In genomic region chr4:155904318-155905102, GRCm38 (mm10) we compare ENCODE assay signal across 8 mouse cellular contexts. TPM values are rescaled to one million over a fixed set of nuclear protein-coding genes. Genes with fewer than 3 reads are reported as not detected.
DNase-seq lines count a peak whose midpoint lies in the region; TF ChIP-seq lines count a peak whose summit lies in the region.

No protein-coding gene starts in this region.

- no peak for TF ChIP-seq POLR2A in kidney, adult 2 months (IDR thresholded peaks at IDR 0.05; ENCODE audit: low read depth, low read length)
- no peak for TF ChIP-seq POLR2A in ES-Bruce4 (IDR thresholded peaks at IDR 0.05; ENCODE audit: insufficient read depth, low read length)
- TF ChIP-seq POLR2A in cortical plate, adult 2 months (IDR thresholded peaks at IDR 0.05; ENCODE audit: extremely low read depth, insufficient read depth, low read length), result no peak

- TF ChIP-seq EP300 in ES-Bruce4 (IDR thresholded peaks at IDR 0.05; ENCODE audit: insufficient read depth, low read depth, low read length), result no peak

- H3K4me1 ChIP-seq in kidney, adult 2 months (ENCODE audit: control insufficient read depth, insufficient read depth, low read length), result no peaks in the 10 kb centered on the region
- no peaks in the 10 kb centered on the region for H3K4me1 ChIP-seq in ES-Bruce4 (ENCODE audit: control insufficient read depth, insufficient read depth, low read length)
- no peaks in the 10 kb centered on the region for H3K4me1 ChIP-seq in cortical plate, adult 2 months (ENCODE audit: control insufficient read depth, insufficient read depth, low read length)
- no peaks in the 10 kb centered on the region for H3K4me1 ChIP-seq in midbrain, embryonic 10.5 days

- H3K27ac ChIP-seq in kidney, adult 2 months (ENCODE audit: insufficient read depth, low read depth, low read length), result no peak overlapping the region
- no peak overlapping the region for H3K27ac ChIP-seq in ES-Bruce4 (ENCODE audit: insufficient read depth, low read length)
- H3K27ac ChIP-seq in cortical plate, adult 2 months (ENCODE audit: insufficient read depth, low read length), result no peak overlapping the region
- no peak overlapping the region for H3K27ac ChIP-seq in midbrain, embryonic 10.5 days (replicated peaks)

- no peak overlapping the region for H3K4me3 ChIP-seq in kidney, adult 2 months (ENCODE audit: insufficient read depth, low read depth, low read length)
- no peak overlapping the region for H3K4me3 ChIP-seq in ES-Bruce4 (ENCODE audit: low read depth, low read length)
- no peak overlapping the region for H3K4me3 ChIP-seq in cortical plate, adult 2 months (ENCODE audit: insufficient read depth, low read length)
- H3K4me3 ChIP-seq in midbrain, embryonic 10.5 days, result no peak overlapping the region

- 94% methylated on average over 13 of the region's 13 CpGs for WGBS in kidney, adult 2 months
- whole genome bisulfite sequencing in midbrain, embryonic 10.5 days, result 90% methylated on average over 13 of the region's 13 CpGs

- H3K27me3 ChIP-seq in kidney, adult 2 months (replicated peaks; ENCODE audit: control insufficient read depth, insufficient read depth, low read length), result no peaks in the 10 kb centered on the region
- H3K27me3 ChIP-seq in ES-Bruce4 (ENCODE audit: control insufficient read depth, insufficient read depth, low read length, poor library complexity, severe bottlenecking), result no peaks in the 10 kb centered on the region
- H3K27me3 ChIP-seq in splenic B cell, adult 2 months (ENCODE audit: control insufficient read depth, insufficient read depth, low read length, poor library complexity, severe bottlenecking), result no peaks in the 10 kb centered on the region
- H3K27me3 ChIP-seq in midbrain, embryonic 10.5 days (ENCODE audit: low read depth, poor library complexity, severe bottlenecking), result no peaks in the 10 kb centered on the region

- peak; percentile 43; the same call in 1 of the 2 replicates for TF ChIP-seq CTCF in kidney, adult 2 months (conservative IDR thresholded peaks at IDR 0.05; ENCODE audit: insufficient read depth, insufficient read length, low read depth, low read length)
- TF ChIP-seq CTCF in ES-Bruce4 (IDR thresholded peaks at IDR 0.05; ENCODE audit: low read depth, low read length), result peak; percentile 60
- peak; percentile 33 for TF ChIP-seq CTCF in cortical plate, adult 2 months (IDR thresholded peaks at IDR 0.05; ENCODE audit: extremely low read depth, insufficient read depth, low read length)

- H3K9me3 ChIP-seq in ES-Bruce4 (replicated peaks; ENCODE audit: control insufficient read depth, insufficient read depth, low read length, poor library complexity, severe bottlenecking), result no peaks in the 10 kb centered on the region
- no peaks in the 10 kb centered on the region for H3K9me3 ChIP-seq in midbrain, embryonic 10.5 days (replicated peaks)

- no peak overlapping the region for H3K9ac ChIP-seq in ES-Bruce4 (ENCODE audit: low read depth, poor library complexity, severe bottlenecking)

- peak; percentile 5 for DNase-seq in kidney, adult 2 months
- no peak for DNase-seq in kidney, adult 18-20 months
- peak; percentile 74 for DNase-seq in 416B (ENCODE audit: low read depth)
- DNase-seq in left cerebral cortex, adult 18-20 months (ENCODE audit: low spot score in 2 of 2), result peak; percentile 3 to 16
- peak; percentile 32 for DNase-seq in splenic B cell, adult 2 months (ENCODE audit: low read depth, low spot score)
- no peak for DNase-seq in midbrain, embryonic 10.5 days (ENCODE audit: low spot score)

- H3K36me3 ChIP-seq in kidney, adult 2 months (ENCODE audit: control insufficient read depth, insufficient read depth, low read length), result no peaks in the 10 kb centered on the region
- no peaks in the 10 kb centered on the region for H3K36me3 ChIP-seq in ES-Bruce4 (ENCODE audit: control insufficient read depth, insufficient read depth, low read length, poor library complexity, severe bottlenecking)
- H3K36me3 ChIP-seq in splenic B cell, adult 2 months (ENCODE audit: control insufficient read depth, insufficient read depth, low read length, poor library complexity, severe bottlenecking), result peaks cover 2% of the 10 kb centered on the region
- peaks cover 76% of the 10 kb centered on the region for H3K36me3 ChIP-seq in midbrain, embryonic 10.5 days

RNA-seq across cellular contexts. Expression of gene Acap3, which starts 12.9 kb away (rescaled TPM):
- 14.6 and 18.3 TPM in 2 replicates for polyA plus RNA-seq in kidney, adult 2 months (2012; rRNA removed)
- polyA plus RNA-seq in ES-Bruce4 (2011; ENCODE audit: insufficient read depth, insufficient read length, low read depth, missing spikeins), result 2.6 and 3.8 TPM in 2 replicates
- 136 and 142 TPM in 2 replicates for polyA plus RNA-seq in cortical plate, adult 2 months (2012; rRNA removed)
- total RNA-seq in left cerebral cortex, adult 18-20 months (2021), result 100 to 1,000 TPM; 124 to 128 TPM
- 24.3 and 38.4 TPM in 2 replicates for polyA plus RNA-seq in midbrain, embryonic 10.5 days (2016; fragmentation: Nextera tagmentation; extraction: Ambion mirVana)

RNA-seq across cellular contexts. Expression of gene Pusl1, which starts 12.9 kb away (rescaled TPM):
- polyA plus RNA-seq in kidney, adult 2 months (2012; rRNA removed), result 27.3 and 34.1 TPM in 2 replicates
- 15.3 and 19.4 TPM in 2 replicates for polyA plus RNA-seq in ES-Bruce4 (2011; ENCODE audit: insufficient read depth, insufficient read length, low read depth, missing spikeins)
- 90.6 and 94.2 TPM in 2 replicates for polyA plus RNA-seq in cortical plate, adult 2 months (2012; rRNA removed)
- 10 to 100 TPM; 54.9 to 58.6 TPM for total RNA-seq in left cerebral cortex, adult 18-20 months (2021)
- 50.7 and 53.4 TPM in 2 replicates for polyA plus RNA-seq in midbrain, embryonic 10.5 days (2016; fragmentation: Nextera tagmentation; extraction: Ambion mirVana)

RNA-seq across cellular contexts. Expression of gene Ints11, which starts 35.2 kb away (rescaled TPM):
- 26.0 and 28.9 TPM in 2 replicates for polyA plus RNA-seq in kidney, adult 2 months (2012; rRNA removed)
- 43.3 and 45.3 TPM in 2 replicates for polyA plus RNA-seq in ES-Bruce4 (2011; ENCODE audit: insufficient read depth, insufficient read length, low read depth, missing spikeins)
- 39.4 and 42.5 TPM in 2 replicates for polyA plus RNA-seq in cortical plate, adult 2 months (2012; rRNA removed)
- total RNA-seq in left cerebral cortex, adult 18-20 months (2021), result 10 to 100 TPM; 31.7 to 33.9 TPM
- polyA plus RNA-seq in midbrain, embryonic 10.5 days (2016; fragmentation: Nextera tagmentation; extraction: Ambion mirVana), result 114 and 116 TPM in 2 replicates

RNA-seq across cellular contexts. Expression of gene Cptp, which starts 35.3 kb away (rescaled TPM):
- 46.2 and 53.1 TPM in 2 replicates for polyA plus RNA-seq in kidney, adult 2 months (2012; rRNA removed)
- 6.0 and 7.9 TPM in 2 replicates for polyA plus RNA-seq in ES-Bruce4 (2011; ENCODE audit: insufficient read depth, insufficient read length, low read depth, missing spikeins)
- 19.7 and 21.9 TPM in 2 replicates for polyA plus RNA-seq in cortical plate, adult 2 months (2012; rRNA removed)
- total RNA-seq in left cerebral cortex, adult 18-20 months (2021), result 10 to 100 TPM; 23.1 to 33.8 TPM
- 21.6 and 24.6 TPM in 2 replicates for polyA plus RNA-seq in midbrain, embryonic 10.5 days (2016; fragmentation: Nextera tagmentation; extraction: Ambion mirVana)

RNA-seq across cellular contexts. Expression of gene Ube2j2, which starts 39.1 kb away (rescaled TPM):
- 47.3 and 48.0 TPM in 2 replicates for polyA plus RNA-seq in kidney, adult 2 months (2012; rRNA removed)
- 100 and 104 TPM in 2 replicates for polyA plus RNA-seq in ES-Bruce4 (2011; ENCODE audit: insufficient read depth, insufficient read length, low read depth, missing spikeins)
- polyA plus RNA-seq in cortical plate, adult 2 months (2012; rRNA removed), result 72.6 and 75.2 TPM in 2 replicates
- 10 to 100 TPM; 67.6 to 70.3 TPM for total RNA-seq in left cerebral cortex, adult 18-20 months (2021)
- 152 and 161 TPM in 2 replicates for polyA plus RNA-seq in midbrain, embryonic 10.5 days (2016; fragmentation: Nextera tagmentation; extraction: Ambion mirVana)

Comparison
In these comparisons a context has a peak if more than half of its experiments do, and no peak if none do; other contexts are left out.
1. DNase-seq: peak in kidney, adult 2 months (single experiment), 416B (single experiment), left cerebral cortex, adult 18-20 months (2 of 2) and splenic B cell, adult 2 months (single experiment); none in kidney, adult 18-20 months (single experiment) and midbrain, embryonic 10.5 days (single experiment).
2. Peak in every context shown above with its lines, with median percentiles within 50 percentile points of each other: CTCF ChIP-seq.